Mouse (Mus musculus) CH12.LX (cell line): ENCODE results near the gene Gm49342. TPM values are rescaled to one million over a fixed set of nuclear protein-coding genes. Genes with fewer than 3 reads are reported as not detected.

Experiments
- DNase-seq: peaks from one replicate; pipeline ENCODE4 v3.0.0-alpha.2; 2013; ENCODE audit errors: extremely low read depth
- H3K27ac ChIP-seq: 2 replicates; pipeline ENCODE4 v1.5.1; 2012; ENCODE audit warnings: low read depth, mild to moderate bottlenecking, control low read depth, moderate library complexity; ENCODE audit not compliant: insufficient read depth
- H3K27me3 ChIP-seq: replicated peaks from 2 replicates; pipeline ENCODE3; 2012; ENCODE audit warnings: inconsistent platforms
- H3K36me3 ChIP-seq, 2 experiments: replicated peaks in 1 of 2; 2 replicates each; pipeline versions ENCODE3 to v1.6.1; 2012; ENCODE audit warnings: inconsistent platforms in 1 of 2, low read length in 1 of 2, mild to moderate bottlenecking in 1 of 2, mixed read lengths in 1 of 2, moderate library complexity in 1 of 2; ENCODE audit not compliant: control insufficient read depth in 1 of 2, insufficient read depth in 1 of 2
- H3K4me1 ChIP-seq, 2 experiments: 2 replicates each; pipeline ENCODE4 v1.6.1; 2012; ENCODE audit warnings: inconsistent platforms in 1 of 2, moderate library complexity in 1 of 2; ENCODE audit not compliant: insufficient read depth in 2 of 2, control insufficient read depth in 1 of 2
- H3K4me2 ChIP-seq: 2 replicates; pipeline ENCODE4 v1.6.1; 2012; ENCODE audit warnings: low read depth, mild to moderate bottlenecking, control low read depth; ENCODE audit not compliant: poor library complexity, insufficient read depth, severe bottlenecking
- H3K4me3 ChIP-seq, 3 experiments: fragments of 150-350 bp in 1 of 3; sonication (generic) in 1 of 3; replicated peaks in 1 of 3; 2 replicates each; pipeline versions ENCODE3 to v1.5.1; 2011 to 2012; ENCODE audit warnings: low read depth in 2 of 3, low read length in 2 of 3, mild to moderate bottlenecking in 2 of 3, moderate library complexity in 2 of 3, control low read depth in 1 of 3, improper control_type of control experiment in 1 of 3, inconsistent platforms in 1 of 3, mixed read lengths in 1 of 3; ENCODE audit not compliant: poor library complexity in 1 of 3
- H3K79me2 ChIP-seq: replicated peaks from 2 replicates; pipeline ENCODE4 v1.6.1; 2012; ENCODE audit warnings: mild to moderate bottlenecking, moderate library complexity; ENCODE audit not compliant: control insufficient read depth, poor library complexity, insufficient read depth, severe bottlenecking; ENCODE audit errors: extremely low read depth
- H3K9ac ChIP-seq: 2 replicates; pipeline ENCODE4 v1.6.1; 2012; ENCODE audit warnings: low read depth, mild to moderate bottlenecking, control low read depth, moderate library complexity; ENCODE audit not compliant: insufficient read depth
- H3K9me3 ChIP-seq: replicated peaks from 2 replicates; pipeline ENCODE3; 2012; ENCODE audit warnings: low read length, inconsistent platforms, mixed read lengths
- BHLHE40 ChIP-seq: IDR thresholded peaks from 2 replicates; pipeline ENCODE4 v1.6.1; 2011; ENCODE audit warnings: mild to moderate bottlenecking, low read depth, low read length, improper control_type of control experiment
- CHD1 ChIP-seq: IDR thresholded peaks from 2 replicates; pipeline ENCODE4 v1.6.1; 2012; ENCODE audit warnings: low read depth, low read length, improper control_type of control experiment, inconsistent platforms
- CHD2 ChIP-seq: IDR thresholded peaks from 2 replicates; pipeline ENCODE4 v1.6.1; 2011; ENCODE audit warnings: low read length, improper control_type of control experiment
- CTCF ChIP-seq, 2 experiments: IDR thresholded peaks in 1 of 2; conservative IDR thresholded peaks in 1 of 2; 2 replicates each; pipeline ENCODE4 v1.5.1; 2011 to 2012; ENCODE audit warnings: low read depth in 2 of 2, low read length in 2 of 2, improper control_type of control experiment in 1 of 2, inconsistent platforms in 1 of 2, mild to moderate bottlenecking in 1 of 2, moderate library complexity in 1 of 2
- E2F4 ChIP-seq: IDR thresholded peaks from 2 replicates; pipeline ENCODE4 v1.6.1; 2011; ENCODE audit warnings: low read depth, low read length, improper control_type of control experiment; ENCODE audit not compliant: insufficient replicate concordance
- ELF1 ChIP-seq: IDR thresholded peaks from 2 replicates; pipeline ENCODE4 v1.6.1; 2014; ENCODE audit warnings: low read depth, mild to moderate bottlenecking, inconsistent platforms, low read length, improper control_type of control experiment
- EP300 ChIP-seq: IDR thresholded peaks from 2 replicates; pipeline ENCODE4 v1.6.1; 2011; ENCODE audit warnings: low read length, improper control_type of control experiment
- ETS1 ChIP-seq: conservative IDR thresholded peaks from 2 replicates; pipeline ENCODE4 v1.6.1; 2012; ENCODE audit warnings: low read depth, mild to moderate bottlenecking, inconsistent platforms, low read length, improper control_type of control experiment, moderate library complexity
- IRF4 ChIP-seq: IDR thresholded peaks from 2 replicates; pipeline ENCODE4 v1.6.1; 2014; ENCODE audit warnings: low read depth, mild to moderate bottlenecking, inconsistent platforms, low read length, improper control_type of control experiment
- JUN ChIP-seq: IDR thresholded peaks from 2 replicates; pipeline ENCODE4 v1.6.1; 2011; ENCODE audit warnings: low read depth, mild to moderate bottlenecking, low read length, improper control_type of control experiment, moderate library complexity; ENCODE audit not compliant: insufficient read depth
- JUND ChIP-seq: conservative IDR thresholded peaks from 2 replicates; pipeline ENCODE4 v1.6.1; 2011; ENCODE audit warnings: low read depth, low read length, improper control_type of control experiment
- KAT2A ChIP-seq: IDR thresholded peaks from 2 replicates; pipeline ENCODE4 v1.6.1; 2012; ENCODE audit warnings: low read length, improper control_type of control experiment, inconsistent platforms; ENCODE audit not compliant: insufficient replicate concordance
- MAFK ChIP-seq: IDR thresholded peaks from 2 replicates; pipeline ENCODE4 v1.6.1; 2011; ENCODE audit warnings: low read length, improper control_type of control experiment; ENCODE audit not compliant: insufficient replicate concordance
- MAX ChIP-seq: IDR thresholded peaks from 2 replicates; pipeline ENCODE4 v1.6.1; 2011; ENCODE audit warnings: low read length, improper control_type of control experiment
- MAZ ChIP-seq: IDR thresholded peaks from 2 replicates; pipeline ENCODE4 v1.6.1; 2012; ENCODE audit warnings: low read depth, mild to moderate bottlenecking, inconsistent platforms, low read length, improper control_type of control experiment, moderate library complexity
- MEF2A ChIP-seq: IDR thresholded peaks from 2 replicates; pipeline ENCODE4 v1.6.1; 2014; ENCODE audit warnings: low read depth, mild to moderate bottlenecking, inconsistent platforms, low read length, improper control_type of control experiment, borderline replicate concordance
- MXI1 ChIP-seq: IDR thresholded peaks from 2 replicates; pipeline ENCODE4 v1.6.1; 2011; ENCODE audit warnings: mild to moderate bottlenecking, low read depth, low read length, improper control_type of control experiment
- NELFE ChIP-seq: IDR thresholded peaks from 2 replicates; pipeline ENCODE4 v1.6.1; 2011; ENCODE audit warnings: low read depth, low read length, improper control_type of control experiment
- NRF1 ChIP-seq: IDR thresholded peaks from 2 replicates; pipeline ENCODE4 v1.6.1; 2014; ENCODE audit warnings: low read depth, mild to moderate bottlenecking, inconsistent platforms, low read length, improper control_type of control experiment, moderate library complexity
- PAX5 ChIP-seq: IDR thresholded peaks from 2 replicates; pipeline ENCODE4 v1.6.1; 2012; ENCODE audit warnings: low read length, inconsistent platforms, mixed read lengths
- POLR2A ChIP-seq: IDR thresholded peaks from 2 replicates; pipeline ENCODE4 v1.6.1; 2011; ENCODE audit warnings: low read depth, mild to moderate bottlenecking, improper control_type of control experiment, low read length
- POLR2AphosphoS2 ChIP-seq: IDR thresholded peaks from 2 replicates; pipeline ENCODE4 v1.6.1; 2011; ENCODE audit warnings: low read depth, low read length, improper control_type of control experiment
- RAD21 ChIP-seq: IDR thresholded peaks from 2 replicates; pipeline ENCODE4 v1.6.1; 2011; ENCODE audit warnings: low read depth, mild to moderate bottlenecking, low read length, improper control_type of control experiment, moderate library complexity
- SIN3A ChIP-seq: IDR thresholded peaks from 2 replicates; pipeline ENCODE4 v1.6.1; 2012; ENCODE audit warnings: low read length, improper control_type of control experiment, inconsistent platforms
- SMC3 ChIP-seq: IDR thresholded peaks from 2 replicates; pipeline ENCODE4 v1.6.1; 2011; ENCODE audit warnings: low read depth, low read length, improper control_type of control experiment
- TBP ChIP-seq: conservative IDR thresholded peaks from 2 replicates; pipeline ENCODE4 v1.6.1; 2011; ENCODE audit warnings: low read depth, low read length, improper control_type of control experiment
- TCF12 ChIP-seq: IDR thresholded peaks from 2 replicates; pipeline ENCODE4 v1.6.1; 2014; ENCODE audit warnings: low read depth, mild to moderate bottlenecking, inconsistent platforms, low read length, improper control_type of control experiment
- USF1 ChIP-seq: IDR thresholded peaks from 2 replicates; pipeline ENCODE4 v1.6.1; 2014; ENCODE audit warnings: low read depth, mild to moderate bottlenecking, inconsistent platforms, low read length, improper control_type of control experiment
- USF2 ChIP-seq: conservative IDR thresholded peaks from 2 replicates; pipeline ENCODE4 v1.6.1; 2011; ENCODE audit warnings: low read depth, low read length, improper control_type of control experiment
- ZC3H11A ChIP-seq: IDR thresholded peaks from 2 replicates; pipeline ENCODE4 v1.6.1; 2012; ENCODE audit warnings: low read depth, mild to moderate bottlenecking, inconsistent platforms, low read length, improper control_type of control experiment
- ZKSCAN1 ChIP-seq: IDR thresholded peaks from 2 replicates; pipeline ENCODE4 v1.6.1; 2012; ENCODE audit warnings: low read depth, inconsistent platforms, low read length, improper control_type of control experiment, borderline replicate concordance
- ZMIZ1 ChIP-seq: IDR thresholded peaks from 2 replicates; pipeline ENCODE4 v1.6.1; 2012; ENCODE audit warnings: low read depth, mild to moderate bottlenecking, inconsistent platforms, low read length, improper control_type of control experiment
- ZNF384 ChIP-seq: IDR thresholded peaks from 2 replicates; pipeline ENCODE4 v1.6.1; 2012; ENCODE audit warnings: low read depth, low read length, improper control_type of control experiment, inconsistent platforms
- dilution Hi-C: fragments of 300-500 bp; cut with MboI; formaldehyde crosslinking; loops from 2 replicates; pipeline ENCODE4 v1.14.3; 2020; ENCODE audit warnings: low sequenced_read_pairs; ENCODE audit not compliant: extremely low pct_unique_long_range_greater_than_20kb, extremely low pct_ligation_motif_present
- in situ Hi-C: fragments of 300-500 bp; cut with MboI; formaldehyde crosslinking; loops from 3 replicates; pipeline ENCODE4 v1.14.3; 2019; ENCODE audit warnings: low sequenced_read_pairs, low pct_ligation_motif_present, low pct_unique_long_range_greater_than_20kb, mixed read lengths
- polyA plus RNA-seq: library from polyadenylated mRNA; unstranded; fragments of >175 nt; gene quantifications from 2 replicates; pipeline ENCODE4 v1.2.1, GENCODE M21; 2012; ENCODE audit warnings: low read depth; ENCODE audit not compliant: insufficient read length
- total RNA-seq, 2 experiments: library from RNA; depleted of rRNA; stranded (reverse); fragments of 300-350 nt in 1 of 2; fragments of >200 nt in 1 of 2; gene quantifications; 2 replicates each; pipeline ENCODE4 v1.2.3; 2012 to 2014

The Gm49342 gene
- total and polyA plus RNA-seq, 3 experiments = 50.6 to 120 TPM; not detected in 1

GRCm38 (mm10) chr14:50975001-50975400 lies 30.7 kb downstream of the Gm49342 start:
- in situ Hi-C loops = no loop called here
- Histone ChIP-seq H3K36me3 (no peaks in the 10 kb centered on the region), H3K4me3 (no peak overlapping the region), H3K9ac (no peak overlapping the region), H3K4me1 (peaks cover 5 to 32% of the 10 kb centered on the region in 2 experiments), H3K27ac (no peak overlapping the region), H3K27me3 (no peaks in the 10 kb centered on the region), H3K79me2 (no peaks in the 10 kb centered on the region), H3K9me3 (no peaks in the 10 kb centered on the region), H3K4me2 (no peak overlapping the region)
- dilution Hi-C loops = no loop called here
- TF ChIP-seq ZC3H11A (no peak), MAFK (no peak), ELF1 (no peak), NELFE (no peak), ETS1 (no peak), POLR2AphosphoS2 (no peak), PAX5 (no peak), EP300 (no peak), SIN3A (no peak), E2F4 (no peak), TBP (no peak)
- DNase-seq = no peak

DNA sequence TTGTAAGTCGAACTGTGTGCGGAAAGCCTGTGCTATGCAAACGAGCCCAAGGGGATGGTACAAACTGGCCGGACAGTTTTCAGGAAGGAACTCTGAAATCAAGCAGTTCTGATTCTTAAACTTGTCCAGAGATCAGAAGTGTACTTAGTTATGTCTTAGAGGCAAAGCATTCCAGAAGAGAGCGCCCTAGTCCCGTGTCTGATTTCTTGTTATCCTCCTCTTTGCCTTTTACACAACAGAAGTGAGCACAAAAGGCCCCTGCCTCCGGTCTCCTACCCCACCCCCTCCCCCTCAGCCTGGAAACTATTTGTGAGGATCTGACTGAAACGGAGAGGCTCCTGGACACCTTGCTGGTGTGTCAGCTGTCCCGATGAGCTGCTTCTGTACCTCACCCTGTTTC lies 32.4 kb downstream of the Gm49342 start:
- no peaks in the 10 kb centered on the region for H3K9me3 ChIP-seq
- H3K27me3 ChIP-seq = no peaks in the 10 kb centered on the region
- H3K79me2 ChIP-seq = no peaks in the 10 kb centered on the region
- H3K4me1 ChIP-seq = peaks cover 0 to 25% of the 10 kb centered on the region in 2 experiments; a peak in 2 of 4 replicates
- no peaks in the 10 kb centered on the region for H3K36me3 ChIP-seq
- in situ Hi-C loops (no loop called here), dilution Hi-C loops (no loop called here)
- no peak overlapping the region for H3K4me3 ChIP-seq
- H3K4me2 ChIP-seq = peak overlapping the region; percentile 45
- peak; percentile 46 for DNase-seq
- H3K27ac ChIP-seq = no peak overlapping the region
- peak overlapping the region; percentile 36 for H3K9ac ChIP-seq
- peak in 1 of 2 experiments; percentile 46; a peak in 2 of 4 replicates for TF ChIP-seq CTCF (conservative IDR thresholded peaks at IDR 0.05 in 1 of 2, IDR thresholded peaks at IDR 0.05 in 1 of 2; ENCODE audit: low read depth in 2 of 2, low read length in 2 of 2)
- TF ChIP-seq MAX = 0 out of 2 replicates have a peak, but pooled peaks have one; percentile 35
- no peak for TF ChIP-seq USF2
- no peak for TF ChIP-seq USF1
- TF ChIP-seq KAT2A = no peak
- no peak for TF ChIP-seq MAZ
- TF ChIP-seq ETS1 = no peak
- peak; percentile 63 for TF ChIP-seq CHD2
- peak; percentile 18; the same call in 1 of the 2 replicates for TF ChIP-seq IRF4
- TF ChIP-seq SMC3 = peak; percentile 23; the same call in 1 of the 2 replicates
- TF ChIP-seq ELF1 = peak; percentile 38; the same call in 1 of the 2 replicates
- TF ChIP-seq RAD21 = peak; percentile 44
- peak; percentile 54; the same call in 1 of the 2 replicates for TF ChIP-seq NELFE
- TF ChIP-seq BHLHE40 = peak; percentile 59; the same call in 1 of the 2 replicates
- TF ChIP-seq POLR2A = no peak
- no peak for TF ChIP-seq MEF2A
- TF ChIP-seq ZKSCAN1 = no peak
- no peak for TF ChIP-seq TCF12
- peak; percentile 55 for TF ChIP-seq EP300
- no peak for TF ChIP-seq JUN
- no peak for TF ChIP-seq ZMIZ1
- TF ChIP-seq ZNF384 = no peak
- TF ChIP-seq JUND = no peak
- TF ChIP-seq SIN3A = 0 out of 2 replicates have a peak, but pooled peaks have one; percentile 26
- no peak for TF ChIP-seq ZC3H11A
- 0 out of 2 replicates have a peak, but pooled peaks have one; percentile 34 for TF ChIP-seq MXI1
- TF ChIP-seq NRF1 = no peak
- no peak for TF ChIP-seq E2F4
- 0 out of 2 replicates have a peak, but pooled peaks have one; percentile 34 for TF ChIP-seq TBP
- no peak for TF ChIP-seq CHD1
